Mouse (Mus musculus) megakaryocyte, embryonic 14.5 days (primary cell): ENCODE results near the gene Tmem39a.

Experiments
- FLI1 ChIP-seq: IDR thresholded peaks from 2 replicates; pipeline ENCODE4 v1.6.1; 2012; ENCODE audit warnings: low read length, inconsistent platforms, mixed read lengths
- GATA1 ChIP-seq: IDR thresholded peaks from 3 replicates; pipeline ENCODE4 v1.6.1; 2012; ENCODE audit warnings: mixed read lengths, low read length, inconsistent platforms, borderline replicate concordance

GRCm38 (mm10) chr16:38521211-38521987 is 37.1 kb upstream of the Tmem39a start:
- TF ChIP-seq GATA1 (no peak), FLI1 (no peak)
